Mouse (Mus musculus) embryonic fibroblast, embryonic 13.5 days (primary cell): ENCODE data around the gene Sik2.

Source experiments
- CTCF ChIP-seq: IDR thresholded peaks from 2 replicates; pipeline ENCODE4 v1.5.1; 2011; ENCODE audit warnings: mild to moderate bottlenecking, control low read depth, low read length, moderate library complexity, borderline replicate concordance; ENCODE audit not compliant: insufficient read depth
- POLR2A ChIP-seq: IDR thresholded peaks from 2 replicates; pipeline ENCODE4 v1.6.1; 2011; ENCODE audit warnings: low read depth, mild to moderate bottlenecking, control low read depth, low read length, moderate library complexity

DNA sequence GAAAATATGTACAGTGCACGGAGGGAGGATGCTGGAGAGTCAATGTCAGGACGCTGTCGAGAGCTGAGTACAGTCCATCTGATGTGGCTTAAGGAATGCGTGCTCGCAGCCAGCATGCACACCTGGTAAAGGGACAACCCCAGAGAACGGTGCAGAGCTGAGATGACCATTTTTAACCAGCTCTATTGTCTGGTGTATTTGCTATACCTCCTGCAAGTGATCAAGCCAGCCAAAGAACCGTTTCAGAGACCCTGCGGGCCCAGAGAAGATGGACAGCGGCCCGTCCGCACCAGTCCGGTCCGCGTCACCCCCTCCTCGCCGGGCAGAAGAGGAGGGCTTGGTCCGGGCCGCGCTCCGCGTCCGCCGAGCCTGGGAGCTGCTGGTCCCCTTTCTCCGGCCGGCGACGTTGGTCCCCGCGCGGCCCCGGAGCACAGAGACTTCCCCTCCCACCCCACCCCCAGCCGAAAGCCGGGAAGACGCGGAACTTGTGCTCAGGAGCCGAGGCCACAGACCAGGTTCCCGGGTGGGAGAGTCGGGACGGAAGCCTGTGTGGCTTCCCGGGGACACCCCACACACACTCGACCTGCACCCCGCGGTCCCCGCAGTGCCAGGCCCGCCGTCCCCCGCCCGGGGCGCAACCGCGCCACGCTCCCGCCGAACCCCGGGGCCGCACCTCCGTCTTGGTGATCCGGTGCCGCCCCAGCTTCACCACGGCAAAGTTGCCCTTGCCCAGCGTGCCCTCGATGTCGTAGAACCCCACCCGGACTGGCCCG, 619 bp downstream of the Sik2 start:
- TF ChIP-seq POLR2A = no peak
- TF ChIP-seq CTCF = no peak
